Mouse (Mus musculus) c-Kit-negative CD71-positive TER-119-positive erythroid progenitor cells, embryonic 14.5 days (primary cell): ENCODE data around the gene Gm10295.

Source experiments
- DNase-seq: peaks from one replicate; pipeline ENCODE4 v3.0.0-alpha.2; 2013; ENCODE audit warnings: low read depth, low spot score

Gm10295 gene

DNA sequence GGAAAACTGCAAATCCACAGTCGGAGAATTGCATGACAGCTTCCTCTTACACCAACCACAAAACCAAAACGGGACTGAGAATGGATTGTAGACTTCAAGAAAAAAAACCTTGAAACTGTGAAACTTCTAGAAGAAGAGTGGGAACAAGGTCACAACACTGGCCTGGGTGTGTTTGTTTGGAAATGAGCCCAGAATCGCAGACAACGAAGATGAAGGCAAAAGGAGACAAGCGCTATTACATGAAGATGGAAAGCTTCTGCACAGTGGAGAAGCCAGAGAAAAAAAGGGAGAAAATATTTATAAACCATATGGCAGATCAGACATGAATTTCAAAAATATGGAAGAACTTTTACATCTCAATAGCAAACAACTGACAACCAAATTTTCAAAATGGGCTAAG lies 4.3 kb upstream of the Gm10295 start:
- DNase-seq = no peak

- DNase-seq = no peak
Measured at GRCm38 (mm10) chr7:71348922-71349321, 2.4 kb downstream of the Gm10295 start.

GRCm38 (mm10) chr7:71324919-71325583 lies 26.2 kb downstream of the Gm10295 start:
- no peak for DNase-seq

GRCm38 (mm10) chr7:71313148-71313765 lies 38.0 kb downstream of the Gm10295 start:
- no peak for DNase-seq

GRCm38 (mm10) chr7:71312375-71312774 lies 38.9 kb downstream of the Gm10295 start:
- DNase-seq = no peak

DNA sequence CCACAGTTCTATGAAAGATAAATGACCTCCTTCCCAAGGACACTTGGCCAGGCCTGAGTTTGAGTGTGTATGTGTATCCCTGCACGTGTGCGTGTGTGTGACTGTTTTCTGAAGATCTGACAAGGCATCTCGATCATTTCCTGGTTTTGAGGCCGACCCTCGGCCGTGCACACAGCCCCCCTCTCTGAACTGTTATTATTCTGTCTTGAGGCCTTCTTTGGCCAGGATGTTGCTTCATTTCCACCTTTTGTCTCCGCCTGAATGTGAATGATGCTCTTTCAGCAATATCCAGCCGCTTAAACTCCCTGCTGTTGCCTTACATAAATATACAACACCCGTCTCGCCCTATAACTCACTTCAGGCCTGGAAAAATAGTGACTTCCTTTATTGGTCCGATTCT lies 39.9 kb downstream of the Gm10295 start:
- no peak for DNase-seq

GRCm38 (mm10) chr7:71308051-71308450 lies 43.2 kb downstream of the Gm10295 start:
- no peak for DNase-seq

DNA sequence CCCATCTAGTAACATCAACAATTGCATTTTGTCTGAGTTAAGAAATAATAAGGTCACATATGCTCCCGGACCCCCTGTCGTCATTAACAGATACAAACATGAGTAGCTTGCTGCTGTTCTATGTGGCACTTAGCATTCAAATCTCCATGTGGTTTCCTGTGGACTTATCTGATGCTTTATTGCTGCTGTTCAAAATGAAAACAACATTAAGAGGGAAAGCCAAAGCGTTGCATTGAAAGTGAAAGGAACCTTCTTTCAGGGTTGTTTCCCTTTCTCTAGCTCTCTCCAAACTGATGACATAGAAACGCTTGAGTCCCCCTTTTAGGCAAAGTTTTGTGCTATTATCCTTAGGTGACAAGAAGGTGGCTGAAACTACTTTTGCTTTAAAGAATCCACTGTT lies 48.6 kb downstream of the Gm10295 start:
- DNase-seq = no peak
